Mouse (Mus musculus) G1E (cell line): ENCODE data around the gene Plxnd1.

Experiments used
- CTCF ChIP-seq: IDR thresholded peaks from 2 replicates; pipeline ENCODE4 v1.5.1; 2012; ENCODE audit warnings: low read depth, low read length, inconsistent platforms, mixed read lengths
- GATA1 ChIP-seq: IDR thresholded peaks from 2 replicates; pipeline ENCODE4 v1.6.1; 2012; ENCODE audit warnings: borderline replicate concordance, low read length, inconsistent platforms, mixed read lengths
- GATA2 ChIP-seq: IDR thresholded peaks from 2 replicates; pipeline ENCODE4 v1.6.1; 2012; ENCODE audit warnings: low read depth, low read length, inconsistent platforms, borderline replicate concordance
- POLR2AphosphoS5 ChIP-seq: IDR thresholded peaks from 2 replicates; pipeline ENCODE4 v1.6.1; 2012; ENCODE audit warnings: low read depth, low read length, inconsistent platforms; ENCODE audit not compliant: insufficient replicate concordance
- TAL1 ChIP-seq: conservative IDR thresholded peaks from 2 replicates; pipeline ENCODE4 v1.6.1; 2012; ENCODE audit warnings: low read depth, low read length, inconsistent platforms, mixed read lengths

- no peak for TF ChIP-seq GATA1
- TF ChIP-seq CTCF, result no peak
- TF ChIP-seq GATA2, result no peak
- no peak for TF ChIP-seq TAL1
- no peak for TF ChIP-seq POLR2AphosphoS5
Measured at GRCm38 (mm10) chr6:115978596-115978995, 16.2 kb downstream of the Plxnd1 start.
